Mouse (Mus musculus): ENCODE results near the gene Zkscan17. TPM values are rescaled to one million over a fixed set of nuclear protein-coding genes. Genes with fewer than 3 reads are reported as not detected.

Gene Zkscan17
- total and polyA plus RNA-seq, 3 experiments, result 8.9 to 49.9 (median 36.8) TPM

GRCm38 (mm10) chr11:59477240-59477639 is 49.3 kb downstream of the Zkscan17 start:
- no peaks in the 10 kb centered on the region for H3K9me3 ChIP-seq (replicated peaks; ENCODE audit: low read length)
- peaks cover 0 to 3% of the 10 kb centered on the region in 2 experiments; a peak in 1 of 4 replicates for H3K4me1 ChIP-seq (ENCODE audit: control insufficient read depth in 1 of 2, insufficient read depth in 2 of 2)
- DNase-seq (ENCODE audit: extremely low read depth), result no peak
- H3K4me3 ChIP-seq (replicated peaks in 1 of 3; ENCODE audit: low read depth in 2 of 3, low read length in 2 of 3, poor library complexity in 1 of 3), result no peak overlapping the region
- no peaks in the 10 kb centered on the region for H3K79me2 ChIP-seq (replicated peaks; ENCODE audit: control insufficient read depth, extremely low read depth, insufficient read depth, poor library complexity, severe bottlenecking)
- no peaks in the 10 kb centered on the region for H3K36me3 ChIP-seq (replicated peaks in 1 of 2; ENCODE audit: control insufficient read depth in 1 of 2, insufficient read depth in 1 of 2, low read length in 1 of 2)
- TF ChIP-seq USF1 (IDR thresholded peaks at IDR 0.05; ENCODE audit: low read depth, low read length) (peak; percentile 45), CTCF (conservative IDR thresholded peaks at IDR 0.05 in 1 of 2, IDR thresholded peaks at IDR 0.05 in 1 of 2; ENCODE audit: low read depth in 2 of 2, low read length in 2 of 2) (no peak), JUND (conservative IDR thresholded peaks at IDR 0.05; ENCODE audit: low read depth, low read length) (no peak)
- no peak overlapping the region for H3K4me2 ChIP-seq (ENCODE audit: insufficient read depth, low read depth, poor library complexity, severe bottlenecking)
- in situ Hi-C loops (cut with MboI; ENCODE audit: low pct_ligation_motif_present, low pct_unique_long_range_greater_than_20kb, low sequenced_read_pairs) (no loop called here), dilution Hi-C loops (cut with MboI; ENCODE audit: extremely low pct_ligation_motif_present, extremely low pct_unique_long_range_greater_than_20kb, low sequenced_read_pairs) (no loop called here)
- H3K9ac ChIP-seq (ENCODE audit: insufficient read depth, low read depth), result no peak overlapping the region
- no peak overlapping the region for H3K27ac ChIP-seq (ENCODE audit: insufficient read depth, low read depth)
- H3K27me3 ChIP-seq (replicated peaks), result peaks cover 12% of the 10 kb centered on the region

- H3K4me3 ChIP-seq (replicated peaks in 1 of 3; ENCODE audit: low read depth in 2 of 3, low read length in 2 of 3, poor library complexity in 1 of 3), result peak within 1 kb of the TSS; percentile 83 to 97 (median 83)
- peak; percentile 98 for DNase-seq (ENCODE audit: extremely low read depth)
- H3K79me2 ChIP-seq (replicated peaks; ENCODE audit: control insufficient read depth, extremely low read depth, insufficient read depth, poor library complexity, severe bottlenecking), result peaks cover 8% of the 10 kb centered on the region; the same call in 1 of the 2 replicates
- in situ Hi-C loops (cut with MboI; ENCODE audit: low pct_ligation_motif_present, low pct_unique_long_range_greater_than_20kb, low sequenced_read_pairs), result no loop called here
- H3K9ac ChIP-seq (ENCODE audit: insufficient read depth, low read depth), result peak within 1 kb of the TSS; percentile 89
- H3K4me2 ChIP-seq (ENCODE audit: insufficient read depth, low read depth, poor library complexity, severe bottlenecking), result peak within 1 kb of the TSS; percentile 95
- dilution Hi-C loops (cut with MboI; ENCODE audit: extremely low pct_ligation_motif_present, extremely low pct_unique_long_range_greater_than_20kb, low sequenced_read_pairs), result no loop called here
- peaks cover 0 to 8% of the 10 kb centered on the region in 2 experiments for H3K36me3 ChIP-seq (replicated peaks in 1 of 2; ENCODE audit: control insufficient read depth in 1 of 2, insufficient read depth in 1 of 2, low read length in 1 of 2)
- H3K4me1 ChIP-seq (ENCODE audit: control insufficient read depth in 1 of 2, insufficient read depth in 2 of 2), result peaks cover 3 to 16% of the 10 kb centered on the region in 2 experiments; a peak in 3 of 4 replicates
- H3K9me3 ChIP-seq (replicated peaks; ENCODE audit: low read length), result no peaks in the 10 kb centered on the region
- peaks cover 7% of the 10 kb centered on the region for H3K27me3 ChIP-seq (replicated peaks)
- H3K27ac ChIP-seq (ENCODE audit: insufficient read depth, low read depth), result peak within 1 kb of the TSS; percentile 44
- no peak for TF ChIP-seq MEF2A (IDR thresholded peaks at IDR 0.05; ENCODE audit: borderline replicate concordance, low read depth, low read length)
- TF ChIP-seq ZC3H11A (IDR thresholded peaks at IDR 0.05; ENCODE audit: low read depth, low read length), result no peak
- no peak for TF ChIP-seq RCOR1 (conservative IDR thresholded peaks at IDR 0.05; ENCODE audit: low read depth, low read length)
- TF ChIP-seq SIN3A (IDR thresholded peaks at IDR 0.05; ENCODE audit: low read length), result peak; percentile 64; the same call in 1 of the 2 replicates
- no peak for TF ChIP-seq MYC (IDR thresholded peaks at IDR 0.05; ENCODE audit: low read depth, low read length)
- TF ChIP-seq MAZ (IDR thresholded peaks at IDR 0.05; ENCODE audit: low read depth, low read length), result no peak
- TF ChIP-seq USF1 (IDR thresholded peaks at IDR 0.05; ENCODE audit: low read depth, low read length), result no peak
- TF ChIP-seq POLR2AphosphoS2 (IDR thresholded peaks at IDR 0.05; ENCODE audit: low read depth, low read length), result peak; percentile 74; the same call in 1 of the 2 replicates
- TF ChIP-seq SMC3 (IDR thresholded peaks at IDR 0.05; ENCODE audit: low read depth, low read length), result no peak
- no peak for TF ChIP-seq JUND (conservative IDR thresholded peaks at IDR 0.05; ENCODE audit: low read depth, low read length)
- TF ChIP-seq HCFC1 (IDR thresholded peaks at IDR 0.05; ENCODE audit: low read depth, low read length), result peak; percentile 56
- peak; percentile 96 for TF ChIP-seq POLR2A (IDR thresholded peaks at IDR 0.05; ENCODE audit: low read depth, low read length)
- no peak for TF ChIP-seq KAT2A (IDR thresholded peaks at IDR 0.05; ENCODE audit: insufficient replicate concordance, low read length)
- no peak for TF ChIP-seq RAD21 (IDR thresholded peaks at IDR 0.05; ENCODE audit: low read depth, low read length)
- TF ChIP-seq EP300 (IDR thresholded peaks at IDR 0.05; ENCODE audit: low read length), result no peak
- TF ChIP-seq TCF12 (IDR thresholded peaks at IDR 0.05; ENCODE audit: low read depth, low read length), result peak; percentile 76
- no peak for TF ChIP-seq MAFK (IDR thresholded peaks at IDR 0.05; ENCODE audit: insufficient replicate concordance, low read length)
- no peak for TF ChIP-seq NRF1 (IDR thresholded peaks at IDR 0.05; ENCODE audit: low read depth, low read length)
- TF ChIP-seq MAX (IDR thresholded peaks at IDR 0.05; ENCODE audit: low read length), result no peak
- no peak for TF ChIP-seq CHD1 (IDR thresholded peaks at IDR 0.05; ENCODE audit: low read depth, low read length)
- TF ChIP-seq E2F4 (IDR thresholded peaks at IDR 0.05; ENCODE audit: insufficient replicate concordance, low read depth, low read length), result no peak
- TF ChIP-seq JUN (IDR thresholded peaks at IDR 0.05; ENCODE audit: insufficient read depth, low read depth, low read length), result no peak
- TF ChIP-seq NELFE (IDR thresholded peaks at IDR 0.05; ENCODE audit: low read depth, low read length), result peak; percentile 97
- no peak for TF ChIP-seq PAX5 (IDR thresholded peaks at IDR 0.05; ENCODE audit: low read length)
- peak; percentile 98 for TF ChIP-seq CHD2 (IDR thresholded peaks at IDR 0.05; ENCODE audit: low read length)
- no peak for TF ChIP-seq BHLHE40 (IDR thresholded peaks at IDR 0.05; ENCODE audit: low read depth, low read length)
- TF ChIP-seq ZNF384 (IDR thresholded peaks at IDR 0.05; ENCODE audit: low read depth, low read length), result no peak
- no peak for TF ChIP-seq CTCF (conservative IDR thresholded peaks at IDR 0.05 in 1 of 2, IDR thresholded peaks at IDR 0.05 in 1 of 2; ENCODE audit: low read depth in 2 of 2, low read length in 2 of 2)
- TF ChIP-seq ELF1 (IDR thresholded peaks at IDR 0.05; ENCODE audit: low read depth, low read length), result peak; percentile 30; the same call in 1 of the 2 replicates
- no peak for TF ChIP-seq USF2 (conservative IDR thresholded peaks at IDR 0.05; ENCODE audit: low read depth, low read length)
- no peak for TF ChIP-seq ETS1 (conservative IDR thresholded peaks at IDR 0.05; ENCODE audit: low read depth, low read length)
- TF ChIP-seq MXI1 (IDR thresholded peaks at IDR 0.05; ENCODE audit: low read depth, low read length), result peak; percentile 32; the same call in 1 of the 2 replicates
- TF ChIP-seq GABPA (IDR thresholded peaks at IDR 0.05; ENCODE audit: insufficient replicate concordance, low read depth, low read length), result no peak
Measured at GRCm38 (mm10) chr11:59472326-59472677, 54.2 kb downstream of the Zkscan17 start, which contains the start of gene Zfp867. Gene Zfp867, minus strand, starts transcription at chr11:59472474.
